Comparison of ENCODE assay signal across 10 mouse cellular contexts in genomic region chr2:153495818-153496217, GRCm38 (mm10). TPM values are rescaled to one million over a fixed set of nuclear protein-coding genes. Genes with fewer than 3 reads are reported as not detected.
DNase-seq lines count a peak whose midpoint lies in the region; ATAC-seq lines count a peak whose summit lies in the region.
"Had no signal": no experiment of that assay in that cellular context is flagged by ENCODE, and none has a peak within 500 bp of the region (broad histone marks: within the 10 kb centered on the region; RNA-seq: fewer than 3 reads in every experiment).

No protein-coding gene starts in this region.

- no peaks in the 10 kb centered on the region for H3K9me3 ChIP-seq in liver, embryonic 12.5 days (replicated peaks)

- DNase-seq in cerebellum, adult 8-10 months = peak; percentile 35
- DNase-seq in spleen, postnatal 10 days (ENCODE audit: low spot score in 2 of 2) = peak; percentile 51 to 62
- DNase-seq in spleen, adult 18-20 months = no peak
- DNase-seq in urinary bladder, postnatal 14 days (ENCODE audit: low spot score) = peak; percentile 84
- no peak for DNase-seq in ovary, postnatal 14 days (ENCODE audit: low spot score)
- DNase-seq in frontal cortex, postnatal 14 days (ENCODE audit: low spot score in 2 of 2) = no peak
- DNase-seq: adrenal gland, postnatal 36 days had no signal

- peak overlapping the region; percentile 98 for H3K4me2 ChIP-seq in liver, embryonic 12.5 days

- H3K27ac ChIP-seq in liver, embryonic 12.5 days = peak overlapping the region; percentile 100

- peak overlapping the region; percentile 24 for H3K4me3 ChIP-seq in liver, embryonic 12.5 days

- H3K36me3 ChIP-seq in liver, embryonic 12.5 days = no peaks in the 10 kb centered on the region

- H3K27me3 ChIP-seq in liver, embryonic 12.5 days (replicated peaks) = no peaks in the 10 kb centered on the region

- peaks cover 97% of the 10 kb centered on the region for H3K4me1 ChIP-seq in liver, embryonic 12.5 days

- no peak for ATAC-seq in cerebellum, adult (ENCODE audit: insufficient number of reproducible peaks, low FRiP score, low TSS enrichment)
- ATAC-seq in liver, embryonic 12.5 days = peak; percentile 84

- H3K9ac ChIP-seq in liver, embryonic 12.5 days = peak overlapping the region; percentile 75

- WGBS in liver, embryonic 12.5 days (ENCODE audit: insufficient replicate concordance) = 16% methylated on average over 4 of the region's 4 CpGs

RNA-seq across cellular contexts. Expression of gene 4930404H24Rik, which starts 3.2 kb away (rescaled TPM):
- not detected in 2 replicates for polyA plus RNA-seq in liver, embryonic 12.5 days (2016; fragmentation: Nextera tagmentation; extraction: Ambion mirVana)
- polyA plus RNA-seq: neural tube, embryonic 11.5 days had no signal

RNA-seq across cellular contexts. Expression of gene Nol4l, which starts 34.0 kb away (rescaled TPM):
- 9.3 and 9.8 TPM in 2 replicates for polyA plus RNA-seq in liver, embryonic 12.5 days (2016; fragmentation: Nextera tagmentation; extraction: Ambion mirVana)

Comparison
In these comparisons a context has a peak if more than half of its experiments do, and no peak if none do; other contexts are left out.
1. DNase-seq: peak in cerebellum, adult 8-10 months (single experiment), spleen, postnatal 10 days (2 of 2) and urinary bladder, postnatal 14 days (single experiment); none in spleen, adult 18-20 months (0 of 2), ovary, postnatal 14 days (single experiment) and frontal cortex, postnatal 14 days (0 of 2).